ENCODE assay signal across 26 mouse cellular contexts in the genomic region with DNA sequence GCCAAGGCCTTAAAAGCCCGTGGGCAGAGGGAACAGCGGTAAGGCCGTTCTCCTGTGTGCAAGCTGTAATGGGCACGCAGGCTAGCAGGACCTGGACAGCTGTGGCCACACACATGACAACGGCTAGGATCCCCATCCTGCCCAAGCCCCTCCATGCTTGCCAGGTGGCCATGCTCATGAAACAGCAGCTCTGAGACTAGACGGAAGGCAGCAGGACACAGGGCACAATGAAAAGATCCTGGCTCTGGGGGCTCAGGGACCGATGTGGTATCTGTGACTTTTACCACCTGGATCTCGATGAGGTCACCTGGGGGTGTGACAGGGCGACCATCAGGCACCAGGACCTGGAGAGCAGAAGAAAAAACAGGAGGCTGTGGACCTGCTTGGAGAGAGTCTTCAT. TPM values are rescaled to one million over a fixed set of nuclear protein-coding genes. Genes with fewer than 3 reads are reported as not detected.
DNase-seq lines count a peak whose midpoint lies in the region; TF ChIP-seq lines count a peak whose summit lies in the region.
"Had no signal": no experiment of that assay in that cellular context is flagged by ENCODE, and none has a peak within 500 bp of the region (broad histone marks: within the 10 kb centered on the region; RNA-seq: fewer than 3 reads in every experiment).

No protein-coding gene starts in this region.

- no peaks in the 10 kb centered on the region for H3K27me3 ChIP-seq in myocyte (ENCODE audit: control insufficient read depth, insufficient read depth, insufficient read length)
- H3K27me3 ChIP-seq: embryonic facial prominence, embryonic 12.5 days; forebrain, embryonic 13.5 days; forebrain, embryonic 15.5 days had no signal

- H3K4me3 ChIP-seq in myocyte = no peak overlapping the region
- H3K4me3 ChIP-seq: embryonic facial prominence, embryonic 12.5 days; forebrain, embryonic 13.5 days; forebrain, embryonic 15.5 days had no signal

- peak; percentile 93 for DNase-seq in heart, adult 11 months
- no peak for DNase-seq in heart, adult 8-10 months (ENCODE audit: low spot score)
- DNase-seq in layer of hippocampus, adult 9-11 months = peak; percentile 6
- no peak for DNase-seq in layer of hippocampus, postnatal 14 days (ENCODE audit: low spot score in 2 of 2)
- DNase-seq in thymus, postnatal 36 days = no peak
- DNase-seq: adrenal gland, adult 2 months; adrenal gland, postnatal 10 days; adrenal gland, postnatal 25 days; cerebellum, adult 11 months; cerebellum, adult 18-20 months; cerebellum, adult 8-10 months; cerebellum, postnatal 14 days; cerebellum, postnatal 36 days; embryo, embryonic 11 days; forebrain, postnatal 0 days had no signal

- peaks cover 12% of the 10 kb centered on the region for H3K36me3 ChIP-seq in myocyte (ENCODE audit: control insufficient read depth, insufficient read depth)

- no peak overlapping the region for H3ac ChIP-seq in myocyte (ENCODE audit: control insufficient read depth, insufficient read length)

- no peaks in the 10 kb centered on the region for H3K79me2 ChIP-seq in myocyte (ENCODE audit: control insufficient read depth, insufficient read depth)

- no peak for TF ChIP-seq POLR2A in myocyte (IDR thresholded peaks at IDR 0.05; ENCODE audit: insufficient read length, low read depth)

- H3K4me2 ChIP-seq in myocyte (ENCODE audit: low read depth) = no peak overlapping the region
- H3K4me2 ChIP-seq: embryonic facial prominence, embryonic 12.5 days; forebrain, embryonic 13.5 days; forebrain, embryonic 15.5 days had no signal

TF ChIP-seq in myocyte, 11 proteins besides CTCF, POLR2A, EP300 and RAD21:
- peak; percentile 35 for TF ChIP-seq POLR2AphosphoS2 (IDR thresholded peaks at IDR 0.05; ENCODE audit: insufficient read length, low read depth)
- TF ChIP-seq MYOD1 (IDR thresholded peaks at IDR 0.05; ENCODE audit: control insufficient read depth in 1 of 3, insufficient read length in 2 of 3, low read depth in 2 of 3) = no peak
- no peak for TF ChIP-seq MYOG (IDR thresholded peaks at IDR 0.05; ENCODE audit: control insufficient read depth in 1 of 3, insufficient read depth in 1 of 3, insufficient read length in 2 of 3, low read depth in 2 of 3)
- no peak for TF ChIP-seq USF1 (IDR thresholded peaks at IDR 0.05; ENCODE audit: low read depth)

RNA-seq across cellular contexts. Expression of a gene that starts 2.1 kb away (rescaled TPM):
- 1 to 10 TPM; 4.9 to 7.4 (median 6.0) TPM for total RNA-seq in heart, adult 8-10 months (2022)
- total RNA-seq in layer of hippocampus, postnatal 14 days (2021) = 1 to 10 TPM; 5.3 to 7.0 TPM
- 1.5 TPM for polyA plus RNA-seq in myocyte (2012; fragmentation: generic; extraction: Trizol)

RNA-seq across cellular contexts. Expression of a gene that starts 2.2 kb away (rescaled TPM):
- total RNA-seq in heart, adult 8-10 months (2022) = under 1 TPM in 1 of 4 experiments, not detected in 3; 0.37 TPM
- total RNA-seq in layer of hippocampus, postnatal 14 days (2021) = not detected
- polyA plus RNA-seq in myocyte (2012; fragmentation: generic; extraction: Trizol) = not detected
- total RNA-seq: adrenal gland, postnatal 10 days; adrenal gland, postnatal 25 days; adrenal gland, postnatal 4 days; ES-E14; MEL had no signal
- polyA plus RNA-seq: adrenal gland, adult 2 months; brain, embryonic 14.5 days; C2C12; embryonic facial prominence, embryonic 12.5 days; embryonic facial prominence, embryonic 14.5 days; forebrain, embryonic 11.5 days; forebrain, embryonic 13.5 days; forebrain, embryonic 15.5 days; forebrain, postnatal 0 days had no signal

RNA-seq across cellular contexts. Expression of a gene that starts 15.2 kb away (rescaled TPM):
- total RNA-seq in heart, adult 8-10 months (2022) = 1 to 10 TPM; 3.2 to 4.4 (median 4.0) TPM
- 10 to 100 TPM; 57.8 to 63.2 TPM for total RNA-seq in layer of hippocampus, postnatal 14 days (2021)
- 13.1 TPM for polyA plus RNA-seq in myocyte (2012; fragmentation: generic; extraction: Trizol)

RNA-seq across cellular contexts. Expression of a gene that starts 15.8 kb away (rescaled TPM):
- total RNA-seq in heart, adult 8-10 months (2022) = under 1 TPM in 1 of 4 experiments, not detected in 3; 0.22 TPM
- 10 to 100 TPM; 65.6 to 67.2 TPM for total RNA-seq in layer of hippocampus, postnatal 14 days (2021)
- polyA plus RNA-seq in myocyte (2012; fragmentation: generic; extraction: Trizol) = 0.19 TPM

RNA-seq across cellular contexts. Expression of a gene that starts 16.0 kb away (rescaled TPM):
- total RNA-seq in heart, adult 8-10 months (2022) = 10 to 100 TPM; 11.5 to 13.3 (median 12.8) TPM
- 10 to 100 TPM; 34.6 to 35.8 TPM for total RNA-seq in layer of hippocampus, postnatal 14 days (2021)
- polyA plus RNA-seq in myocyte (2012; fragmentation: generic; extraction: Trizol) = 18.1 TPM

Comparison
In these comparisons a context has a peak if more than half of its experiments do, and no peak if none do; other contexts are left out.
1. DNase-seq: peak in heart, adult 11 months (single experiment) and layer of hippocampus, adult 9-11 months (single experiment); none in heart, adult 8-10 months (single experiment), layer of hippocampus, postnatal 14 days (0 of 2) and thymus, postnatal 36 days (0 of 2).
2. RNA of a gene that starts 15.2 kb away (total RNA-seq): 57.8 to 63.2 TPM in layer of hippocampus, postnatal 14 days; 3.2 to 4.4 TPM in heart, adult 8-10 months; every median in the first group is over 10 times any median in the second.